Mouse (Mus musculus) layer of hippocampus, adult 6 months (tissue): ENCODE results near the gene Ttbk1. TPM values are rescaled to one million over a fixed set of nuclear protein-coding genes. Genes with fewer than 3 reads are reported as not detected.

Source experiments
- long read RNA-seq, 2 experiments: library from polyadenylated mRNA; unstranded; transcript quantifications; one replicate each; pipeline ENCODE4 v2.0.0; 2019 to 2020
- polyA plus RNA-seq: library from polyadenylated mRNA; unstranded; fragments of <200 nt; fragmentation: Nextera tagmentation; gene quantifications from 2 replicates; pipeline ENCODE4 v1.2.3, GENCODE M21; 2021

The Ttbk1 gene
- 4.3 and 5.1 TPM in 2 replicates for polyA plus RNA-seq
- long read RNA-seq, experiment 1, partial matches to known transcripts, result 4 of 23 reads
- long read RNA-seq, experiment 1, other reads (novel, unspliced or antisense), result 19 of 23 reads
- long read RNA-seq, experiment 2, partial matches to known transcripts, result 7 of 57 reads
- long read RNA-seq, experiment 2, other reads (novel, unspliced or antisense), result 50 of 57 reads

GRCm38 (mm10) chr17:46487431-46487830 is at the start of gene Ttbk1:
Gene Ttbk1, minus strand, starts transcription at chr17:46487675.

GRCm38 (mm10) chr17:46496623-46497434 is 9.4 kb upstream of the Ttbk1 start, which contains the start of gene Dnph1:
Gene Dnph1, plus strand, starts transcription at chr17:46496711.

GRCm38 (mm10) chr17:46438298-46438873 is 49.1 kb downstream of the Ttbk1 start, which contains the start of gene Slc22a7:
Gene Slc22a7, minus strand, starts transcription at chr17:46438457.

GRCm38 (mm10) chr17:46428761-46429414 is 58.6 kb downstream of the Ttbk1 start, which contains the start of gene Crip3:
Gene Crip3, plus strand, starts transcription at chr17:46428926.

Other genes starting within 250 kb of the Ttbk1 start
- 36.0 and 40.2 TPM in 2 replicates for gene Polr1c, start 239.6 kb downstream of the Ttbk1 start, polyA plus RNA-seq
- 178 and 188 TPM in 2 replicates for gene Yipf3, start 239.6 kb downstream of the Ttbk1 start, polyA plus RNA-seq
- gene Lrrc73, start 234.1 kb downstream of the Ttbk1 start, polyA plus RNA-seq, result 10.2 and 12.3 TPM in 2 replicates
- 10.8 and 16.4 TPM in 2 replicates for gene Tjap1, start 204.6 kb downstream of the Ttbk1 start, polyA plus RNA-seq
- gene Dlk2, start 190.3 kb downstream of the Ttbk1 start, polyA plus RNA-seq, result 5.4 and 8.6 TPM in 2 replicates
- gene Abcc10, start 159.3 kb downstream of the Ttbk1 start, polyA plus RNA-seq, result 2.7 and 3.1 TPM in 2 replicates
- 2.5 and 3.3 TPM in 2 replicates for gene Zfp318, start 103.9 kb downstream of the Ttbk1 start, polyA plus RNA-seq
- 0.18 TPM in 1 of 2 replicates, not detected in the other for gene Crip3, start 58.7 kb downstream of the Ttbk1 start, polyA plus RNA-seq
- gene Slc22a7, start 49.2 kb downstream of the Ttbk1 start, polyA plus RNA-seq, result 0.26 TPM in 1 of 2 replicates, not detected in the other
- gene Dnph1, start 9.0 kb upstream of the Ttbk1 start, polyA plus RNA-seq, result 11.5 and 12.2 TPM in 2 replicates
- 22.6 and 27.2 TPM in 2 replicates for gene Cul9, start 58.7 kb upstream of the Ttbk1 start, polyA plus RNA-seq
- 2.3 and 3.8 TPM in 2 replicates for gene Srf, start 68.5 kb upstream of the Ttbk1 start, polyA plus RNA-seq
- 1.2 and 1.3 TPM in 2 replicates for gene Ptk7, start 141.8 kb upstream of the Ttbk1 start, polyA plus RNA-seq
- 10.7 and 11.1 TPM in 2 replicates for gene Klc4, start 158.3 kb upstream of the Ttbk1 start, polyA plus RNA-seq
- 103 and 112 TPM in 2 replicates for gene Mrpl2, start 158.6 kb upstream of the Ttbk1 start, polyA plus RNA-seq
- 4.0 and 4.1 TPM in 2 replicates for gene Cul7, start 162.7 kb upstream of the Ttbk1 start, polyA plus RNA-seq
- 20.0 and 20.9 TPM in 2 replicates for gene Rrp36, start 186.7 kb upstream of the Ttbk1 start, polyA plus RNA-seq
- 233 and 236 TPM in 2 replicates for gene Mea1, start 191.1 kb upstream of the Ttbk1 start, polyA plus RNA-seq
- 163 and 190 TPM in 2 replicates for gene Klhdc3, start 193.2 kb upstream of the Ttbk1 start, polyA plus RNA-seq
- gene Ppp2r5d, start 217.4 kb upstream of the Ttbk1 start, polyA plus RNA-seq, result 46.1 and 49.2 TPM in 2 replicates
- 9.6 and 12.9 TPM in 2 replicates for gene Pex6, start 223.8 kb upstream of the Ttbk1 start, polyA plus RNA-seq
- gene Gnmt, start 241.5 kb upstream of the Ttbk1 start, polyA plus RNA-seq, result 0.41 and 2.7 TPM in 2 replicates